Mouse (Mus musculus) lung, embryonic 14.5 days (tissue): ENCODE results near the gene Sipa1l2. TPM values are rescaled to one million over a fixed set of nuclear protein-coding genes. Genes with fewer than 3 reads are reported as not detected.
"Not testable (repeated sequence)": the region's sequence is repeated elsewhere in the genome, so short reads cannot be mapped to it uniquely, and the experiment has no call there.

Experiments used
- ATAC-seq: fragments of 200-750 bp; cut with Nextera tagmentation; 2 replicates; pipeline ENCODE4 v1.8.0; 2017; ENCODE audit warnings: mild to moderate bottlenecking, moderate TSS enrichment, moderate library complexity; ENCODE audit not compliant: insufficient read depth
- DNase-seq: peaks from one replicate; pipeline ENCODE4 v3.0.0-alpha.2; 2015
- H3K27ac ChIP-seq: fragments of 300-500 bp; sonication (generic); 2 replicates; pipeline ENCODE4 v1.5.1; 2014; ENCODE audit warnings: low read depth, mild to moderate bottlenecking, moderate library complexity
- H3K27me3 ChIP-seq: fragments of 300-500 bp; sonication (generic); 2 replicates; pipeline ENCODE4 v1.6.1; 2014; ENCODE audit warnings: low read length, control low read depth; ENCODE audit not compliant: insufficient read depth
- H3K36me3 ChIP-seq: fragments of 300-500 bp; sonication (generic); 2 replicates; pipeline ENCODE4 v1.6.1; 2014; ENCODE audit warnings: control low read depth; ENCODE audit not compliant: insufficient read depth
- H3K4me1 ChIP-seq: fragments of 300-500 bp; sonication (generic); 2 replicates; pipeline ENCODE4 v1.6.1; 2014; ENCODE audit warnings: antibody characterized with exemption, control low read depth; ENCODE audit not compliant: insufficient read depth
- H3K4me2 ChIP-seq: fragments of 300-500 bp; sonication (generic); 2 replicates; pipeline ENCODE4 v1.6.1; 2014; ENCODE audit warnings: mild to moderate bottlenecking
- H3K4me3 ChIP-seq: fragments of 300-500 bp; sonication (generic); 2 replicates; pipeline ENCODE4 v1.5.1; 2014; ENCODE audit warnings: low read depth, low read length
- H3K9ac ChIP-seq: fragments of 300-500 bp; sonication (generic); 2 replicates; pipeline ENCODE4 v1.6.1; 2014
- H3K9me3 ChIP-seq: fragments of 300-500 bp; sonication (generic); 2 replicates; pipeline ENCODE4 v1.6.1; 2016; ENCODE audit warnings: low read depth, low read length, control low read depth
- CTCF ChIP-seq: IDR thresholded peaks from 2 replicates; pipeline ENCODE4 v1.5.1; 2016; ENCODE audit warnings: antibody characterized with exemption, low read depth
- WGBS: fragments of 180-500 bp; shearing (Covaris S2); extraction: QIAGEN DNeasy Blood & Tissue Kit; methylation state at CpG from one replicate; pipeline ENCODE4 v1.1.7; 2014; 5-methylcytosine and 5-hydroxymethylcytosine counted together
- polyA plus RNA-seq: library from polyadenylated mRNA; unstranded; fragments of >200 nt; fragmentation: Nextera tagmentation; extraction: Ambion mirVana; gene quantifications from 2 replicates; pipeline ENCODE4 v1.2.1, GENCODE M21; 2014

Gene Sipa1l2
- polyA plus RNA-seq, 1 experiment from 2014 or later = 14.2 TPM

DNA sequence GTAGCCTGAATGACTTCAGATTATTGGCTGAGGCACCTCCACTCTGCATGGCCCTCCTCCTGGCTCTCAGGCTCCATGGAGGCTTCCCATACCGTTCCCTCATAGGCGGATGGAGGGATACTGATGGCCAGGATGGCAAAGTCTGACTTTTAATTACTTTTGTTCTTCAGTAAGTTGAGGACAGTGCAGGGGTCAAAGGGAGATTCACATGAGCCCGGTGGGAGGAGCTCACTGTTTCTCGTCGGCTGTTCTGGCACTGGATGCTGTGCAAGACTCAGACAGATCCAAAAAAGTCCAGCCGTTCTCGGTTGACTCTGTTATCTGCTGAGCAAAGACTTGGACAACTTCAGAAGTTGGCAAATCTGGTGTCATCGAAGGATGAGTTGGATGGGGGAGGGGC lies 155.0 kb downstream of the Sipa1l2 start:
- no peak overlapping the region for H3K9ac ChIP-seq
- ATAC-seq = no peak
- no peaks in the 10 kb centered on the region for H3K9me3 ChIP-seq
- TF ChIP-seq CTCF = no peak
- no peak for DNase-seq
- no peak overlapping the region for H3K4me3 ChIP-seq
- no peaks in the 10 kb centered on the region; the same call in 1 of the 2 replicates for H3K4me1 ChIP-seq
- H3K27me3 ChIP-seq = no peaks in the 10 kb centered on the region
- WGBS = 66% methylated on average over 8 of the region's 8 CpGs
- H3K36me3 ChIP-seq = peaks cover 18% of the 10 kb centered on the region
- H3K27ac ChIP-seq = no peak overlapping the region
- no peak overlapping the region for H3K4me2 ChIP-seq

DNA sequence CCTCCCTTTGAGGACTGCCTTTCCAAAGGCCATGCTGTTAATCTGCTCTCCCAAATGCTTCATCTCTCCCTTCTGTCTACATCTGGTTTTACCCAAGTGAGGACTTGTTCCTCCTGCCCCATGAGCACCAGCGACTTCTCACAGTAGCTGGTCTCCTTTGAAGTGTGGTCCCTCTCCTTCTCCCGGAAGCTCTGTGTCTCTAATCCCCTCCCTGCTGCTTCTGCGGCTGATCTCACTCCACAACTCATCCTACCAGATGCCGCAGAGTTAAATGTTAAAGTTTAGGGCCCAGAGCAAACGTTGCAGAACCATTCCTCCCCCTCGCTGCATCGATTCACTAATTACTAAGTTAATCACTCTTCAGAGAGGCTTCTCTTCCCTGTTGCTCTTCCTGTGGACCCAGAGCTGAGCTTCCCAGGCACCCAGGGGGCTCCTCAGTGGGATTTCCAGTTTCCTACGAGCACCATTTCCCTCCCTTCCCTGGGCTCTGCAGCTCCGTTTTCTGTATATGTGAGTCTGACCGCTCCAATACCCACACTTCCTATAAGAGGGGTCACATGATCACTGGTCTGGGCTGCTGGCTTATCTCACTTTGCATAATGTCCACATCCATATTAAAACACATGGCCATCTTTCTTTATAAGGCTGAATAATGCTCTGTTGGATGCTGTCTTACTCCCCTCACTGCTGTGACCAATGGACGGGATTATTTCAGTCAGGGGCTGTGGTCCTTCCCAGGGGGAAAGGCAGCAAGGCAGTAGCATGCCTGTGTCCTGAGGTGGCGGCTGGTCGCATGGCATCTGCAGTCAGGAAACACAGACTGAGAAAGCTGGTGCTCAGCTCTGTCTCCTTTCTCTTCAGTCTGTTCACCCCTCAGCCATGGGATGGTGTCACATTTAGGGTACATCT lies 156.4 kb downstream of the Sipa1l2 start:
- Histone ChIP-seq H3K9me3 (no peaks in the 10 kb centered on the region), H3K9ac (0 out of 2 replicates have a peak overlapping the region, but pooled peaks have one; percentile 14), H3K27me3 (no peaks in the 10 kb centered on the region), H3K4me2 (no peak overlapping the region), H3K4me1 (no peaks in the 10 kb centered on the region; the same call in 1 of the 2 replicates), H3K27ac (no peak overlapping the region), H3K36me3 (0 out of 2 replicates have a peak, but pooled peaks cover 5% of the 10 kb centered on the region), H3K4me3 (no peak overlapping the region)
- 20% methylated on average over 13 of the region's 13 CpGs for WGBS
- TF ChIP-seq CTCF = no peak
- DNase-seq (peak; percentile 34), ATAC-seq (no peak)

DNA sequence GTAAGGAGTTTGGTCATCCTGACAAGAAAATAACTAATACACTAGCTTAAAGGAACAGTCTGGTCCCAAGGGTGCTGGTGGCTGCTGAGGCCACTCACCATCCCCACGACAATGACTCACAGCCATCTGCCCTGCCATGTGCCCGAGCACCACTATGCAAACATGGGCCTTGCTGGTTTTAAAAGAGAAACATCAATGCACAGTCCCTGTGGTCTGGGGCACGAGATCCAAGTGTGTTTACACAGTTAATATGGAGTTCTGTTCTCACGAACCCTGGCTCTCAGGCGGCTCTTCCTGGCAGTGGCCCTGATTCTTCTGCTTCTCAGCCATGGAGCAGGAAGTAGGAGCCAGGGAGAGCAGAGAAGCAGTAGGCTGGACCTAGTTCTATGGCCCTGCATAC lies 159.0 kb downstream of the Sipa1l2 start:
- Histone ChIP-seq H3K4me2 (no peak overlapping the region), H3K4me3 (no peak overlapping the region), H3K27ac (no peak overlapping the region), H3K9ac (no peak overlapping the region), H3K27me3 (no peaks in the 10 kb centered on the region), H3K36me3 (0 out of 2 replicates have a peak, but pooled peaks cover 2% of the 10 kb centered on the region), H3K4me1 (no peaks in the 10 kb centered on the region; the same call in 1 of the 2 replicates), H3K9me3 (0 out of 2 replicates have a peak, but pooled peaks cover 1% of the 10 kb centered on the region)
- 36% methylated on average over 5 of the region's 5 CpGs for WGBS
- peak; percentile 57 for DNase-seq
- TF ChIP-seq CTCF = no peak
- ATAC-seq = 0 out of 2 replicates have a peak, but pooled peaks have one; percentile 5

GRCm38 (mm10) chr8:125407672-125408071 lies 161.9 kb downstream of the Sipa1l2 start:
- 16% methylated on average over 9 of the region's 9 CpGs for WGBS
- ATAC-seq (no peak), DNase-seq (no peak)
- Histone ChIP-seq H3K9ac (no peak overlapping the region), H3K4me2 (no peak overlapping the region), H3K36me3 (no peaks in the 10 kb centered on the region), H3K9me3 (0 out of 2 replicates have a peak, but pooled peaks cover 3% of the 10 kb centered on the region), H3K4me1 (no peaks in the 10 kb centered on the region; the same call in 1 of the 2 replicates), H3K4me3 (no peak overlapping the region), H3K27ac (no peak overlapping the region), H3K27me3 (no peaks in the 10 kb centered on the region)
- TF ChIP-seq CTCF = no peak

- no peak overlapping the region for H3K4me2 ChIP-seq
- DNase-seq (no peak), ATAC-seq (no peak)
- no peaks in the 10 kb centered on the region; the same call in 1 of the 2 replicates for H3K4me1 ChIP-seq
- TF ChIP-seq CTCF = no peak
- H3K36me3 ChIP-seq = no peaks in the 10 kb centered on the region
- no peaks in the 10 kb centered on the region for H3K27me3 ChIP-seq
- no peak overlapping the region for H3K9ac ChIP-seq
- no peak overlapping the region for H3K4me3 ChIP-seq
- H3K27ac ChIP-seq = no peak overlapping the region
- 0 out of 2 replicates have a peak, but pooled peaks cover 3% of the 10 kb centered on the region for H3K9me3 ChIP-seq
- 49% methylated on average over 5 of the region's 5 CpGs for WGBS
These were observed 163.2 kb downstream of the Sipa1l2 start for GRCm38 (mm10) chr8:125406453-125406852.

GRCm38 (mm10) chr8:125401350-125401749 lies 168.3 kb downstream of the Sipa1l2 start:
- Histone ChIP-seq H3K4me2 (no peak overlapping the region), H3K27ac (no peak overlapping the region), H3K9me3 (0 out of 2 replicates have a peak, but pooled peaks cover 3% of the 10 kb centered on the region), H3K9ac (no peak overlapping the region), H3K4me3 (no peak overlapping the region), H3K27me3 (no peaks in the 10 kb centered on the region), H3K4me1 (no peaks in the 10 kb centered on the region), H3K36me3 (no peaks in the 10 kb centered on the region)
- 77% methylated on average over 3 of the region's 3 CpGs for WGBS
- DNase-seq (no peak), ATAC-seq (no peak)
- no peak for TF ChIP-seq CTCF

- Histone ChIP-seq H3K4me1 (no peaks in the 10 kb centered on the region), H3K27ac (no peak overlapping the region), H3K9me3 (no peaks in the 10 kb centered on the region), H3K27me3 (no peaks in the 10 kb centered on the region), H3K36me3 (no peaks in the 10 kb centered on the region), H3K4me2 (no peak overlapping the region), H3K9ac (no peak overlapping the region), H3K4me3 (no peak overlapping the region)
- ATAC-seq (no peak), DNase-seq (no peak)
- no peak for TF ChIP-seq CTCF
- 43% methylated on average over 14 of the region's 14 CpGs for WGBS
These were observed 171.6 kb downstream of the Sipa1l2 start for GRCm38 (mm10) chr8:125397981-125398380.

DNA sequence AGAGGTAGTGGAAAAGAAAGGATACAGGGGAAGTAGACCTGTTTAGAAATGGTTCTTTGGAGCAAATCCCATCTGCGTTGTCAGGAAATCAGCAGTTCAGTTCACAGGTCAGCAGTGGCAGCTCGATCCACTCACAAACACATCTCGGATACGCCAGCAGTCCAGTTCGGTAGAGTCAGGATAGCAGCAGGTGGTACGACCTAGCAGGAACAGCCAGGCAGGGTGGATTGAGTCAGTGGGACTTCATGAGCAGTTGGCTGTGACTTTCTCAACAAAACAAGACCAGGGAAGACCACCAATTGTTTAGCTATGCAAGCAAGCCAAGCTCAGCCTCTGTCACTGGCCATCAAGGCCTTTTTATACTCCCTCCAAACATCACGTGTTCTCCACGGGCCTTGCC lies 173.9 kb downstream of the Sipa1l2 start:
- H3K9ac ChIP-seq, H3K27ac ChIP-seq, DNase-seq, H3K4me3 ChIP-seq, H3K9me3 ChIP-seq, H3K4me1 ChIP-seq, ATAC-seq, H3K27me3 ChIP-seq, H3K36me3 ChIP-seq, H3K4me2 ChIP-seq: not testable (repeated sequence)
- 59% methylated on average over 8 of the region's 8 CpGs for WGBS
